Mouse (Mus musculus): ENCODE measurements at regions not wholly inside any gene's neighbourhood (a gene's known extent, or its start where the extent isn't known, plus 50 kb on each side); places are given as distances from the start of the nearest gene placed in this dataset.
A peak's percentile ranks its signal among the peaks of the same experiment; 100 is the strongest.

DNA sequence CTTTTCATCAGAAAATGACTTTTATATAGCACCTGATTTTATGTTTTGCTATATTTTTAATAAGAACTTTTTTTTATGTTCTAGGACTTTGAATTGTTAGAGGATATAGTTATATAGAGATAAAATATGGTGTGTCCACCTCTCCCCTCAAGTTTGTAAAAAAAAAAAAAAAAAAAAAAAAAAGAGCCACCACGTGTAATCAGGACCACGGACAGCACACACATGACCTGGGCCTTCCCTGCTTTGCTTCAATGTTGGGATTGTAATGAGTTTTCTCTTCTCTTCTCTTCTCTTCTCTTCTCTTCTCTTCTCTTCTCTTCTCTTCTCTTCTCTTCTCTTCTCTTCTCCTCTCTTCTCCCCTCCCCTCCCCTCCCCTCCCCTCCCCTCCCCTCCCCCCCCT lies 78.5 kb downstream of the 1700010I14Rik start:
- peak; percentile 20 for DNase-seq (ENCODE audit: low read depth, low spot score)

DNA sequence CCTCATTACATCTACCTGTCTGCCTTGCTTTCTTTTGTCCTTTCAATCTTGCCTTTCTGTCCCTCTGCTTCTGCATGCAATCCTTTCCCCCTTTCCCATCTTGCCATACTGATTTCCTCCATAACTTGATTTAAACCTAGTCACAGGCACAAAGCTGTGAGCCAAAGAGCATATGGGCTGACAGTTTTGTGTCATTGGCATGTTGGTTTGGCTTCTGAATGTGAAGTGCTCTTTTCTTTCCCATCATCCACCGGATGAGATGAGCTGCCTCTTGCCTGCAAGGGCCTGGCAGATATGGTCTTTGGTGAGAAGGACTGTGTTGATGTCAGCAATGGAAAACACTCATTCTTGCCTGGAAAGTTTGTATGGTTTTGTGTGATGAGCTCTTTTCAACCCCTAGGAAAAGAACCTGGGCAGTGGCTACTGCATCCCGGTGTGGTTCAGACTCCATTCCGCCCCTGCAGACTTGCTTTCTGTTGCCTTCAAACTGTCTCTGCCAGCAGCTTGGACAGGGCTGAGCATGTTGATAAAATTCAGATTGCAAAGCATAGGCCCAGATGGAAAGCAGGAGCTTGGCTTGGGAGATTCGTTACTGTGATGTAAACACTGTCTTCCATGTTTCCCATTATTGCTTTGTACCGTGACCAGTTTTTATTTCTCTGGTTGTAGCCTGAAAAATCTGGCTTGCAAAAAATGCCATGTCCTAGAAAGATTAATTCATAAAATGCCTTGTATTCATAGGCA lies 80.9 kb downstream of the 1700010I14Rik start:
- no peak for DNase-seq (ENCODE audit: low read depth, low spot score)

DNA sequence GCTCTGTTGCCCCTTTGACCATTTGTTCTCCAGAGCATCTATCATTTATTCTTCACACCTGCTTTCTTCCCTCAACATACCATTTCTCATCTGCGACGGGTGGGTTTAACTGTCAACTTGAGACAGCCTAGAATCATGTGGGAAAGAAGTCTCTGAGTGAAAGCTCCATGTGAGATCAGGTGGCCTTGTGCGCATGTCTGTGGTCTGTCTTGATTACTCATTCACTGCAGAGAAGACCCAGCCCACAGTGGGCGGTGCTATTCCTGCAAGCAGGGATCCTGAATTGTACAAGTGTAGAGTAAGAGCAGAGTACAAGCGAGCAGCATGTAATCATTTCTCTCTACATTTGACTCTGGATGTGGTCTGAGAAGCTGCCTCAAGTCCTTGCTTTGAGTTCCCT lies 95.5 kb downstream of the 1700010I14Rik start:
- peak; percentile 8 for DNase-seq (ENCODE audit: low read depth, low spot score)

DNA sequence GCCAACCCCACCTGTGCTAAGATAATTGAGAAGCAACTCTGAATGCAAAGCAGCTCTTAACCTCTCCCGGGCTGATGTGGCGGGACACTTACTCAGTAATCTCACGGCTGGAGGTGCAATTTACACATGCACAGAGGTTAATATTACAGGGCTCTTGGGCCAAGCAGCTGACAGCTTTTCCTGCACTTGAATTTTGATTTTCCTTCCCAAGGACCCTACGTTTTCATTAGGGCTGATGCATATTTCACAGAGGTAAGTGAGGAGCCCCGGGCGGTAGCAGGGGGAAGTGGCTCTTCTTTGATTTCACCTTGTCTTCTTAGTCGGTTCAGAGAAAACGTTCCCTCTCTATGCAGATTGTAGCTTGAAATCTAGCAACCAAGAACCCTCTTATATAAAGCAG lies 139.7 kb downstream of the 1700010I14Rik start:
- no peak for DNase-seq (ENCODE audit: low read depth, low spot score)

DNA sequence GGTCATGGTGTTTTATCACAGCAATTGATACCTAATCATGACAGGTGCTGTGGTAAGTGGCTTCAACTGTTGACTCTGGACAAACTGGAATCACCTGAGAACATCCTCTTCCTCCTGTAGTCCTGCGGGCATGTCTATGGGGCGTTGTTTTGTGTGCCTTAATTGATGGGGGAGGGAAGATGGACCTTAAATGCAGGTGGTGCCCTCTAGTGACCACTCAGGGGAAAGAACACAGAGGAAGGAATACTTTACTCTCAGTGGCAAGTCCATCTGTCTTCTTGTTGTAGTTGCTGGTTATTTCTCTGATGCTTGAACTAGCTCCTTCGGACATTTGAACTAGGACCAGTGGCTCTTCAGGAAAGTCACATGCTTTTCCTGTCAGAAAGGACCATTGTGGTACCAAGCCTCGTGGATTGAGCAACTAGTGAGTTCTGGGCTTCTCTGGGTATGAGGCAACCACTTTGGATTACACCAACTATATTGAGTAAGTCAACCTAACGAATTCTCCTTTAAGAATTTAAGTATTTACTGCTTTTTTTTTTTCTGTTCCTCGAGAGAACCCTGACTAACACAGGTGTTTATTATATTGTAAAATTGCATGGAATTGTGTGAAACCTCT lies 157.6 kb downstream of the 1700010I14Rik start:
- peak; percentile 18 for DNase-seq (ENCODE audit: low read depth, low spot score)

DNA sequence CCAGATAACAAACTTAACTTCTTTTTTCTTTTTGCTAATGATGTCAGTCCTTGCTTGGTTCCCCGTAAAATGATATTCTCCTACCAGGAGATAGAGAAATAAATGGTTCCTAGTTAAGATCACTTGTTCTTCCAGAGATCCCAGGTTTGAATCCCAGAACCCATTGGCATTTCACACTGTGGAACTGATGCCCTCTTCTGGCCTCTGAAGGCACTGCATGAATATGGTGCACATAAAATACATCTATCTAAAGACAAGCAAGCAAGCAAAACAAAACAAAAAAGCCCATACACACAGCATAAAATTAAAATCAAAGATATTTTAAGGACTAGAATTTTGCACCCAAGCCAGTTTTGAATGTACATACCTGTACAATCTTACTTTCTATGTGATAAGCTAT lies 162.5 kb downstream of the 1700010I14Rik start:
- peak; percentile 17 for DNase-seq (ENCODE audit: low read depth, low spot score)

DNA sequence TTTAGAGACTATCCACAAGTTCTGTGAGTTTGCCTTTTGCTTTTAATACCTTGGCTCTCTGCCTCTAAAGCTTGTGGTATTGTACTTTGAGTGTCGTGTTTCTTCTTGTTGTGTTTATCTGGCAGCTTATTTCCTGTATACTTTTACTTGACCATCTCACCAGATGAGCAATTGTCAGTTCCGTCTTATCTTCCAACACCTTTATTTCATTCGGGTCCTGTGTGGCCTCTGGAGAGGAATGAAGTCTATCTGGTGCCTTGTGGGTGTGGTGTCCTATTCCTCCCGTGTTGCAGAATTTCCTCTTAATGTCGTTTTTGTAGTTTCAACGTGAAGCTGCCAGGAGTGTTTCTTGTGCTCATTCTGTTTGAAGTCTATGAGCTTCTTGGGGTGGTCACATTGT lies 174.0 kb downstream of the 1700010I14Rik start:
- DNase-seq (ENCODE audit: low read depth, low spot score): no peak

DNA sequence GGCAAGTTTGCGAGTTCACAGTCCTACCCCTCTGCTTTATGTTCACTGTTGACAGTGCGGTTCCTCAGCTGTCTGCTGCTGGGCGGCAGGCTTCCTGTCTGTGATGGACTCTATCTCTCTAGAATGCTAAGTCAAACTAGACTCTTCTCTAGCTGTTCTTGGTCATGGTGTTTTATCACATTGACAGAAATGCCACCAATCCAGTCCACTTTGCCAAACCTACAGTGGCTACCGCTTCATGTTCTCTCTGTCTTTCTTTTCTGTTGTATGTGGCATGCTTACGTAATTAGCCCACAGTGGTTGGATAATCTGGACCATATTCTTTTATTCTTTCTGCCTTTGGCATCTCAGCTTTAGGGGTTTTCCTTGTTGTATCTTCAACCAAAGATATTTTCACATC lies 174.5 kb downstream of the 1700010I14Rik start:
- no peak for DNase-seq (ENCODE audit: low read depth, low spot score)

DNA sequence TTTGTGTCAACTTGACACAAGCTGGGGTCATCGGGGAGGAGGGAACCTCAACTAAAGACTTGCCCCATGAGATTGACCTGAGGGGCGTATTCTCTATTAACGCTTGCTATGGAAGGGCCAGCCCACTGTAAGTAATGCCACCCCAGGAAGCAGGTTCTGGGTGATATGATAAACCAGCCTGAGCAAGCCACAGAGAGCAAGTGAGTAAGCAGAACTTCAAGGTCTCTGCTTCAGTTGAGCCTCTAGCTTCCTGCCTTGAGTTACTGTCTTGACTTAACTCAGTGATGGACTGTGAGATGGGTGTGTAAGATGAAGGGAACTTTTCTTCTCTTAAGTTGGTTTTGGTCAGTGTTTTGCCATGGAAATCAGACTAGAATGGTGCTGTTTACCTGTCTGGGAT lies 175.2 kb downstream of the 1700010I14Rik start:
- no peak for DNase-seq (ENCODE audit: low read depth, low spot score)

DNA sequence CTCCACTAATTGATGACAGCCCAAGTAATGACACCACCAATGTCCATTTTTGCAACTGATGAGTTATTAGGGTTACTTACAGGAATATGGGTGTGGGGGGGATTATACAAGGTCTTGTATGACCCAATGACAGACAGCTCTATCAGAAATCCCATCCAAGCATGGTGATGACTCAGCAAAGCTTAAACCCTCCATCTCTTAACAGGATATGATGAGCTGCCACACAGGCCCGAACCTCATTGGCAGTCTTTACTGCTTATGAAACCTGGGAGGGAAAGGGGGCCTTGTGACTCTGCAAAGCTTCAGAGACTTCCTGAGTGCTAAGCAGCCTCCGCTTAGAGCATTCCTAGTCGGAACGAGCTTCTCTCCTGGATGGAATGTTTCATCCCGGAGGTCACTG lies 176.4 kb downstream of the 1700010I14Rik start:
- no peak for DNase-seq (ENCODE audit: low read depth, low spot score)

DNA sequence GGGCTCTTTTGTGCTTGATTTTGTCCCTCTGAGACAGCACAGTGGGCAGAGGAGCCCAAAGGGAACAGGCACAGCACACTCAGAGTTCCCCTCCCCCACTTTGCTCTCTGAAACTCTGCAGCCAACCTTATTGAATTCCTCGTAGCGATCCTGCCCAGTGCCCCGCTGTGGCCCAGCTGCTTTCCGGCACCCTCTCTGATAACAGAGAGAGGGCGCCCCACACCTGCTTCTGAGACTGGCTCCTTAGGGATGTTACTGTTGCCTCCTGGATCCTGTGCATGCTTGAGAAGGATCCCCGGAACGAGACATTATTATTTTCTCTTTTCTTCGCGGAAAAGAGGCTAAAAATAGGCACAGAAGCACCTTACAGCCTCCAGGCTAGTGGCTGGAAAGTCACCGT lies 179.0 kb downstream of the 1700010I14Rik start:
- peak; percentile 6 for DNase-seq (ENCODE audit: low read depth, low spot score)

DNA sequence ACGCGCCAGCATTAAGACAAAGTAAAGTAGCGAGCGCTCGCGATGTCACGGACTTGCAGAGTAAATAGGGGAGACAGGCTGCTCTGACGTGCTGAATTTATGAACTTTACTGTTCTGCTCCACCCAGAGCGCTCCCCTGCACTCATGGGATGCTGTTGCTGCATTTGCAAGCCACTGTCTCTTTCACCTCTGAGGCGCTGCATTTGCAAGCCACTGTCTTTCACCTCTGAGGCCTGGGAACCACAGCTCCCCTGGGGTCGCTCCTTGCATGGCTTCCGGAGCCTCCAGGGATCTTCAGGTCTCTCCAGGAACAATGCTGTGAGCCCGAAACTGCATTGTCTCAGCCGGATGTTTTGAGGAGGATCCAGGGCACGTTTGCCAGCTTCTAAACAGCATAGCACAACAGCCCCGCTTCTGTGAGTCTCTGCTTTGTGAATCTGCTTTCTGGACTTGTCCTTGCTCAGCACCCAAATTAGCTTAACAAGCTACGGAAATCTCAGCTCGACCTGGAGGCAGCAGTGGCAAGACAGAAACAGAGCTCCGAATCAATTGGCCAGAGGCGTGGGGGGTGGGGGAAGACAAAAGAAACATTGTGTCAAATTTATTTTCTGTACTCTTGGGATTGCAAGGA lies 179.6 kb downstream of the 1700010I14Rik start:
- DNase-seq (ENCODE audit: low read depth, low spot score): no peak

DNA sequence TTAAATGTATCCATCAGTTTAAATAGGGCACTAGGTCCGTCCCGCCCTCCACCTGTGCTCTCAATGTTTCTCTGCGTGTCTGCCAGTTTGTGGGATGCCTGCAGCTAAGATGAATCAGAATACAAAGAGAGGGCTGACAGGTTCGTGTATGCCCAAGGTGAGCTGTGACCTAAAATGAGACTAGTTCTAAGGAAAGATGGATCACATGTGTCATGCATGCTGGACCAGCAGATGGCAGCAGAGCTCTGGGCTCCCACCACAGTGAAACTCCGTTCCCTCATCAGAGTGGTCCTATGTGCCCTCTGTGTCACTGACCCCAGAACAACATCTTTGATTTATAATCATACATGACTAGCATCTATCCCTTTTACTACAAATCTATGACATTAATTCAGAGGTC lies 180.3 kb downstream of the 1700010I14Rik start:
- peak; percentile 67 for DNase-seq (ENCODE audit: low read depth, low spot score)

DNA sequence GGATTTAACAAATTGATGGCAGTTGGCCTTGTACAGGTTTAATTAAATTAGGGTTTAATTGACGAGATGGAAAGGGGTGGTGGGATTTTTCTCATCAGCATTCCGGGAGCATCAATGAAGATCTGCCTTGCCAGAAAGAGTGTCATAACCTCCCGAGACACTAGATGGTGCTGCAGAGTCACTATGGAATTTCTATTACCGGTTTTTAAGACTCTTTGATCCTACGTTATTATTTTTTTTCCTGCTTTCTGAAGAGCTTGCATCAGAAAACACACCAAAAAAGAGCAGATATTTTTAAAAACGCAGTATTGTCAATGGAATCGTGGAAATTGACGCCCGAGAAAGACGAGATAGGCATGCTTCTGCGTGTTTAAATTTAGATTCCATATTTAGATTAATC lies 181.2 kb downstream of the 1700010I14Rik start:
- DNase-seq (ENCODE audit: low read depth, low spot score): peak; percentile 81

DNA sequence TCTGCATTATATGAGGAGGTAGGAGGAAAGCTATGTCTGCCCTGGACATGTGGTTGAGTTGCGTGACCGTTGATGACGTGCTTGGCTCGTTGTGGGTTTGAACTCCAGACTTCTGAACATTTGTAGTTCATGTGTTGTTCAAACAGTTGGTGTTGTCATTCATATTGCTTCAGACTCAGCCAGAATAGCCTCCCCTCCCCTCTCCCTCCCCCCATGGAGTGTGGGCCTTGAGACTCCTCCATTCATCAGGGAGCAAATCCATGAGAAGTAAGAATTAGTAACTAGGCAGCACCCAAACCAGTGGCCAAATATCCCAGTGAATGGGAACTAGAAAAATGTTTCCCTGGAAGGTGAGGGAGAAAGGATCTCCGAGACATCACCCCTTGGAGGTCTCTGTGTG lies 209.0 kb downstream of the 1700010I14Rik start:
- DNase-seq (ENCODE audit: low read depth, low spot score): no peak

DNA sequence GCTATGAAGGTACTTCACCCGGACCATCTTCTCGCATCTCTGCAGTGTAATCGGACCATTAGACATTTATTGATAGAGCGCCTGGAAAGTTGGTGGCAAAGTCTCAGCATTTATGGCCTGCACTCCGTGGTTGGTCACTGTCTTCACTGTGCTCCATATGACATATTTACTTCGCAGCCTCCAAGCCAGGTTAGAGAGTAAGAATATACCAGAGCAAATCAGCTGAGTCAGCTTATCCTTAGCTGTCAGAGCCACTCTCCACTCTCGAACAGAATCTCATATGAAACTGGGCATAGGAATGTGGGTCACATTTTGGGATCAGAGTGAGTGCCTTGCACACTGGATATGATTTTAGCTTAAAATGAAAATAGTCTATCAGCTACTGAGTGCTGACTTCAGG lies 212.3 kb downstream of the 1700010I14Rik start:
- DNase-seq (ENCODE audit: low read depth, low spot score): no peak

DNA sequence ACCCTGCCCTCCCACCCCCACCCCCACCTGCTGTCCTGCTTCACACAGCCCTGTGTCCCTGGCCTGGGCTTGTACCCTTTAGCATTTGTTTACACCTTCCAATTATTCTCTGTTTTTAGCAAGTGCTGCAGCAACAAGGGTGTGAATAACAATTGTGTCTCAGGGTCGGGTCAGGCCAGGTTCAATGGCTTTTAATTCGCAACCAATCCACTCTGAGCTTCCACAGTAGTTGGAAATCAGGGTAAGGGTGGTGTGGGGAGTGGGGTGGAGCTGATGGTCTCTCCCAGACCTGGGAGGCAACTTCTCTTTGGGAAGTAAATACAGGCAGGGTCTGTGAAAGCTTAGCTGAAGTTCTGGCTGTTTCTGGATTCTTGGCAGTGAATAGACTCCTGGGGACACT lies 214.4 kb downstream of the 1700010I14Rik start:
- no peak for DNase-seq (ENCODE audit: low read depth, low spot score)

DNA sequence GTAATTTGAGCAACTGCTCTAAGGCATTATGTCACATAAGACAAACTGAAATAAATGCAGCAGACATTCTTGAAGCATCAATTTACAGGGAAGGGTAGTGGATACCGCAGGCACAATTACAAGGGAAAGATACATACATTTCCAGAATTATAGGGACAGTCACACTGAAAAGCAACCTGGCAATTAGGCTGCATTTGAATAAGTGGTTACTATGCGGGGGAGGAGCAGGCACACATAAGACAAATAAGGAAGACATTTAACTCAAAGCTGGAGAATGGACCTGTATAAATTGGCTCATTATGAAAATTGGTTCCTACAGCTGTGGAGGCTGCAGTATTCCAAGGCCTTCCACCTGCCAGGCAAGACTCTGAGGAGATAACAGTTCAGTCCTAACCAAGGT lies 211.2 kb upstream of the Gm17728 start:
- DNase-seq (ENCODE audit: low read depth, low spot score): no peak

DNA sequence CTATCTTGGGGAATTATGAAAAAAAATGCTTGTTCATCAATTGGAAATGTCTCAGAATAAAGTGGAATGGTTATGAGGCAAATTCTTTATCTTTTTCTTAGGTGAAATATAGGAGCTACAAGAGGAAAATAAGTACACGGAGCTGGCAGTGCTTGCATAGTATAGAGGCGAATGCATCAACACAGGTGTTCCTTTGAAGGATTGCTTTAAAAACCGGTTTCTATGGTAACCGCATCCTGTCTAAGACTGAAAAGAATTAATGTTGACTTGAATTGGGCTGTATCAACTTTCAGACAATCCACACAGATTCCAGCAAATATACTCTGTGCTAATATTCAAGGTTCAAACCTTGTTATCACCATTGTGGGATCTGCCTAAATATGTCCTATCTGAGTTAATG lies 198.8 kb upstream of the Gm17728 start:
- no peak for DNase-seq (ENCODE audit: low read depth, low spot score)

DNA sequence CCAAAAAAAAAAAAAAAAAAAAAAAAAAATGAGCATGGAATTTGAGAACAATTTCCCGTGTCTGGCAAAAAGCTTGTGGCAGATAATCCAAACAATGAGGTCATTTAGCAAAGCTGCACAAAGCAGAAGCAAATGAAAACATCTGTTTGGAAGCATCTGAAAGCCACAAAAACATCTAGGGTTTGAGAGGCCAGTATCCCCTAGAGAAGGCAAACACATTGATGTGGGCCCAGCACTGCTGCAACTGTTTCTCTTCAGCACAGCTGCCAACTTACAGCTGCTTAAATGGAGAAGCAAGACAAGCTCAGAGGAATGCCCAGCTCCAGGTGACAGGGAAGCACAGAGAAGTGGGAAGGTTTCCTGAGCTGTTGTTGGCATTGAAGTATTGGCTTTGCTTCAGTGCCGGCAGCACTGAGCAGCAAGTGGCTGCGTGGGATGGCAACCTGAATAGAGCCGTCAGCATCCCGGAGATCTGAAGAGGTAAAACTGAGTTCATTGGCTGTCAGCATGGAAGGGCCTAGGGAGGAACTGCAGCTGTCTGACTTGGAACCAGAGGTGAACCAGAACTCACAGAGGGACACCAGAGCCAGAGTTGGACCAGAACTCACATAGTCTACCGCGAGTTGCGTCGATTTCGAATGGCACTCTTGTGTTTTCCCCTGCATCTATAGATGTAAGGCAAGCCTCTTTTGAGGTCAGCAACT lies 193.8 kb upstream of the Gm17728 start:
- DNase-seq (ENCODE audit: low read depth, low spot score): peak; percentile 26

DNA sequence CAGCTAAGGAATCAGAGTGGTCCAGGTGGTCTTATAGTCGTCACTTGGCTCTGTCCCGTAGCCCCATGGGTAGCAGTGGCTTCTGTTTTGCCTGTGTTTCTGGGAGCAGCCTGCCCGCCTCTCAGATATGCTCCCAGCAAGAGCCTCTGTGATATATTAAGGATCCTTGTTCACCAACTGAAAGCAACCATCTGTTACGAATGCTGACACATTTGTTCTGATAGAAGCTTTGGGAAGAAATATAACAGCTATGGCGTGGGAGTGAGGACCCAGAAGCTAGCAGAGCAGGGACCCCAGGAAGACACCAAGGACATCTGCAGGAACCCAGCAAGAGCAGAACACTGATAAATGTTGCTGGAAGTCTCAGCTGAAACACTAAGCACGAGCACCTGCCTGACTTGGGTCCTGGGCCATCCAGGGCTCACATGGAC lies 186.7 kb upstream of the Gm17728 start:
- DNase-seq (ENCODE audit: low read depth, low spot score): no peak

DNA sequence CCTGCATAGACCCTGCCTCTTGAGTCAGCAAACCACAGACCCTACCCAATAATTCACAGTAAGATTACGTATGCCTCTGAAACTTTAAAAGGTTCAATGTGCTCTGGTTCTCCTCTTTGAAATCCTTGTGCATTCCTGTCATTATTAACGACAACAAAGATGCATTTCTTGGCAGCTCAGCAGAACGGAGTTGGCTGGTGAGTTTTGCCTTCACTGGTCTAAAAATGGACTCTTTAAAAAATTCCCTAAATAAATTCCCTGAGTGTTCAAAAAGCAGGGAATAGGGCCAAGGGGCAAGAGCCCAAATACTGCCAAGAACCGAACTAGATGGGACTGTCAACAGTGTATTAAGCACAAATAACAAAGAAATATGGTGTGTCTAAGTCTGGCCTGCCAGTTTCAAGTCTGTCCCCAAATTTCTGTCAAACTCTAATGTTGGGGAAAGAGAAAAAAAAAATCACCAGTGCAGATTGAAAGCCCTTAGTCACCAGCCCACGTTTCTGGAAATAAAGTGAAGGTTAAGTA lies 163.2 kb upstream of the Gm17728 start:
- no peak for DNase-seq (ENCODE audit: low read depth, low spot score)
